Mouse (Mus musculus) urinary bladder, postnatal 4 days (tissue): ENCODE measurements around the gene Foxr1.
"Not testable (repeated sequence)": the region's sequence is repeated elsewhere in the genome, so short reads cannot be mapped to it uniquely, and the experiment has no call there.

Experiments
- DNase-seq, 2 experiments: peaks; one replicate each; pipeline ENCODE4 v3.0.0; 2021 to 2022; ENCODE audit warnings: low spot score in 2 of 2

Foxr1 gene

DNA sequence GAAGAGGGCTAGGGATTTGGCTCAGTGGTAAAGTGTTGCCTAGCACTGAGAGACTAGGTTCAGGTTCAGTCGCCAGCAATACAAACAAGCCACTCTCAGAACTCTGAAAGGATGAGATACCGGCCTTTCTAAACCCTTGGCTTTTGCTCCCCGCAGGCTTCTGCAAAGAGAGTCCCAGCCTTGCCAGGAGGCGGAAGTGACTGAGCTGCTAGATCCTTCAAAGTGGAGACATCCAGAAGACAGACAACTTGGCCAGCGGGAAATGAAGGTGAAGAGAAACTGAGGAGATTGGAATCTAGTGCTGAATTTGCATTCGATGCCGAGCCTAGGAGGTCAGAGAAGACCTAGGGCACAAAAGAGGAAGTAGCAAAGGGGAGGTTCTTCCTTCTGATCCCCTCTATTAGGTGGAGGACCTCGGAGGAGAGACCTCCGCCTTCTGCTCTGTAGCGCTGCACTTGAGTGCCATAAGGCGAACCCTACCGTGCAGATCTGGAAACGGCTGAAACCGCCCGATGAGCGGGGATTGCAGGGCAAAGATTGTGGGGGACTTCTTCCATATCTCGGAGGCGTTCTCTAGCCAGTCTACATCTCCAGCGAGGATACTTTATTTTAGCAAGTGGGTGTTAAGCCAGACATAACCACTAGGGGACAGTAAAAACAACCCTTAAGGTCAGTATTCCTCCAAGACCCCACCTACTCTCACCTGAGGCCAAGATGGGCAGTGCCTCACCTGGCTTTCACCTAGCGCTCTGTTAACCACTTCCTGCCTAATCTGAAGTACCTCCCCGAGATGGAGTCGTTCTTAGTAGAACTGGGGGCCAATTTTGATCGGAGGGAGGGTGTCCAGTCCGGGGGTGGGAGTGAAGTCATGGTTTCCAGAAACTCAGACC is 36.6 kb upstream of the Foxr1 start:
- DNase-seq, result no peak

DNA sequence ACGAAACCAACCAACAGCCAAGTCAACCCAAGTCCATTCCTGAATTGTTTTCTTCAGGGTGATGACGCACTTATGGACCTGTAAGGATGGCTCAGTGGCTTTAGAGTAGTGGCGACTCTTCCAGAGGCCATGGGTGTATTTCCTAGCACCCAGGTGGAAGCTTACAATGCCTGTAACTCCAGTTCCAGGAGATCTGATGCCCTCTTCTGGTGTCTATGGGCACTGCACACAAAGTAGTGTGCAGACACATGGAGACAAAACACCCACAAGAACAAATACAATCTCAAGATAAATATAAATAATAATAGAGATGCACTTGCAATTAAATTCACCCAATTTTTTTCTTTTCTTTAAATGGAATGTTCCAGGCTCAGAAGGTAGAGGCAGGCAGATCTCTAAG is 35.0 kb upstream of the Foxr1 start:
- no peak for DNase-seq

DNA sequence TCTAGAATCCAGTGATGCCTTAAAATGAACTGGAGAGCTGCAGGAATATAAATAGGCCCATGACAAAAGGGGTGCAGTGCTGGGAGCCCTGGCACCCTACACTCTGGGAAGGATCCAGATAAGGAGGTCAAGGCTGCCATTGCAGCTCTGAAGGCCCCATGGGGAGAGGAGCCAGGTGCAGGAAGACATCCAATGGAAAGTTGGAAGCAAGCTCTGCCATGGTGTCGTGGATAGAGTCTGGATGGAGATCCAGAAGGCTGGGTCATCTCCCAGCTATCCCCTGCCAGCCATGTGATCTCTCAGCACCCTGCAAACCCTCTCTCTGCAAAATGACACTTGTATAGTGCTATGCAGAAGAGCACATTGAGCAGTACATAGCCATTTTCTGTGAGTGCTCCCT is 33.4 kb upstream of the Foxr1 start:
- DNase-seq, result no peak

DNA sequence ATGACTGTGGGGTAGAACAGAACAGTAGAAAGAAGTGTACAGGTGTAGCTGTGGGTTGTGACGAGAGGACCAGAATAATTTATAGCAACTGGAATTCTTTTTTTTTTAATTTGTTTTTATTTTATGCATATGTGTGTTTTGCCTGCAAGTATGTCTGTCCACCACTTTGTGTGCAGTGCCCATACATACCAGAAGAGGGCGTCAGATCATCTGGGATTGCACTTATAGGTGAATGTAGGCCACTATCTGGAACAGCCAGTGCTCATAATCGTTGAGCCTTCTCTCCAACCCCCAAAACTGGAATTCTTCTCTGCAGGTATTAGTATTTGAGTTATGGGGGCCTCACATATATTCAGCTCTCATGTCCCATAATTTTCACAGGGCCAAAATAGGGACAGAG is 32.2 kb upstream of the Foxr1 start:
- DNase-seq, result no peak

DNA sequence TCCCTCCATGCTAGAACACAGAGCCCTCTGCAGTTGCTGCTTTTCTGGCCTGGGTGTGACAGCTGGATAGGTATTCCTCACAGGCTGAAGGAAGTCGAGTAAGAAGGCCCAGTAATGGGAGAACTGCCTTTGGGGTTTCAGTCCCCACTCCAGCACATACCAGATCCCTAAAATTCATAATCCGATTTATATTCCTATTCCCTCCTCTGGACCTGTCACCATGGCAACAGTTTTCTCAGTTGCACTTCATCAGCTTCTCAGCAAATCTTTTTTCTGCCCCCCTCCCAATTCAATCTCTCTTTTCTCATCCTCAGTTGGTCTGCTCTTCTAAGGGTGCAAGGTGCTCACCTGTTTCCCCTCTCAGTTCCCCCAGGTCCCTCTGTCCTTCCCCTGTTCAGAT is 27.9 kb upstream of the Foxr1 start:
- DNase-seq, result no peak

DNA sequence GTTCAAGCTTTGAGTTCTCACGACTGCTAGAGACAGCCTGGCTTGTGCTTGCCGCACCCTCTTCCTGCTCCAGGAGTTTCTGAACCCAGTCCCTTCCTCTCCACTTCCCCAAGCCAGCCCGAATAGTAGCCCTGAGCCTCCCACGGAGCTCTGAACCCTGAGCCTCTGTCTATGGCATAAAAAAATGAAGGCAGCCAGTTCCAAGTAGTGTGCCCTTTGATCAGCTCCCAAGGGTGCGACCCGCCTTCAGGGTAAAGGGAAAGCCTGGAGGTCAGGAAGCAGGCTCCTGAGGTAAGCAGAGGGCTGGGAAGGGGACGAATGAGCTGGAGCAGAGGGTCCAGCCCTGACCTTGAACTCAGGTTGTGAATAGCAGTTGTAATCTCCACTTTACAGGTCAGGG is 27.3 kb upstream of the Foxr1 start:
- DNase-seq, result no peak

DNA sequence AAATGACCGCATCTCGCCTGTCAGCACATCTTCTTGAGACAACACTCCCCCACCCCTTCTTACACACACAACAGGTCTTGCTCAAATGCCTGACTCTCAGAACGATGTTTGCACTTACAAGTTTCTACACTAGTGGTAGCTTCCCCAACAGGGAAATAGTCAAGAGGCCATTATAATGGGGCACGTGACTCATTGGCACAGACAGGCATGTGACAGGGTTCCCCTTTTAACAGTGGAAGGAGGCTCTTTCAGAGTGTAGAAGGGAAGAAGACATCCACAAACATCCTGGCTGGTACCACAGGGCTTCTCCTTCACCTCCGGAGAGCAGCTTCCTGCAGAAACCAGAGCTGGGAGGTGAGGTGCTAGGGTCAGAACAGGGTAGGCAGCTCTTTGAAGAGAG is 21.0 kb upstream of the Foxr1 start:
- DNase-seq, result no peak

DNA sequence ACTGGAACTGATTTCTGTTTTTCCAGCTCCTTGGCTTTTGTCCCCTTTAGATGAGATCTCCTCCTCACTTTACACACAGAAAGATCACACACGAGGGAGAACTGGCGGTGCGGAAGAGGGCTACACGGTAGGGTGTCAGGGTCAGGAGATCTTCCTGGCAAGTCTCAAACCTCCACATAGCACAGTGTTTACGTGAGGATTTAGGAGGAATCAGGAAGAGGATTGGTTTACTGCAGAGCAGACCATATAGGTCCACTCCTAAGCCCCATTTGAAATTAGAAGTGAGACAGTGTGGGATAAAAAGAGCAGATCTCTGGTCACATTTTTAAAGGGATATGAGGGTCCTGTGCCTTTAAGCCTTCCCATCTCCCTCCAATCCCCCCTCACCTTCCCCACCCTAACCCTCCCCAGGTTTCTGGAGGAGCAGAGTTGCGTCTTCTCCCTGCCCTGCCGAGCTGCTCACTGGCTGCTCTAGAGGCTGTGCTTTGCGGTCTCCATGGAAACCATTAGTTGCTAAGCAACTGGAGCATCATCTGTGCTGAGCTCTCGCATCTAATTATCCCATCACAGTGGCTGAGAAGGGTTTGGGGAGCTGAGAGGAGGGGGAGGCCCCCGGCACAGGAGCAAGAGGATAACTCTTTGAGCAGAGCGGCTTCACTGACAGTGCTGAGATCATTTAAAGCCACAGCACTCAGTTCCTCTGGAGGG is 16.3 kb upstream of the Foxr1 start:
- DNase-seq, result no peak

DNA sequence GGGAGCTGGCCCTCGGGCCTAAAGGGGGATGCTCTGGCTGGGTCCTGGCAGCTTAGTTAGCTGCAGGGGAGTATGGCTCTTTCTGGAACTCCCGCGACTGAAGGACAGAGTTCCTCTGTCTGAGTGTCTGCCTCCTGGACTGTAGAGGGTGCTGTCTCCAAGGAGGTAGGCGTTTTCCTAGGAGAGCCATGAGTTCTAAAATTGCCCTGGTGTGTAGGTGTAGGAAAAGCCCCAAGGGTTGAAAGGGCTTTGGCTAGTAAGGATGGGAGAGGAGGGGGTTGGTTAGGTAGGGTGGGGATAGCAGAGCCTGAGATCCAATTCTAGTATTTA is 13.9 kb upstream of the Foxr1 start, which contains the start of gene Upk2:
Gene Upk2, minus strand, starts transcription at position 86 of the 330 bp plus-strand sequence.
- no peak for DNase-seq

DNA sequence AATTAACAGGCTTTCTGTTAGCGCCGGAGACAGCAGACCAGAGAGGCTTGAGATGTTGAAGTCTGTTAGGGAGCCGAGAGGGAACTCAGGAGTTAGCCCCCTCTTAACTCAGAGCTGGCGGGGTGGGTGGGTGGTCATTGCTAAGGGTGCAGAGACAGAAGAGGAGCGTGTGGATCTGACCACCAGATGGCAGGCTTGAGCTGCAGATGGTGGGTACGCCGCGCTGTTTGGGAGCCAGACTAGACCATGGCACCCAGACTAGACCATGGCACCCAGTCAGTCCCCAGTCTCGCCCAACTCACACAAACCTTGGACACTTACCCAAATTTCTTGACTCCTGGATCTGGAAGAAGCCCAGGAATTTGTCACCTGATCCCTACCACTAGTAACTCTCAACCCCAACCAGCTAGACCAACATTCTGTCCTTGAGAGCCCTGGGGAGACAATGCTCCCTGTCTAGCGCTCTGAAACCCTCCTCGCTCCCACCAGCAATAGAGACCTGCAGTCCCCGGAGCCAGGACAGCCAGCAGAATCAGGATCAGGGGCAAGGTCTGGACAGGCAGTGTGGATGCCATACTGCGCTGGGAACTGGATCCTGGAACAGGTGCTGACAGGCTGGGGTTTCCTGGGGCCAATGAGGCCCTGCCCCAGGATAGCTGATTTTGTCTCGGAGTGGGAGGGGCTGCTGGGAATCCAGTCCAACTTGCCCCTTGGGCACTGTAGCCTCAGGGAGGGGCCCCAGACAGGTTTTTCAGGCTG is 13.4 kb upstream of the Foxr1 start:
- peak; percentile 76 to 85 for DNase-seq

DNA sequence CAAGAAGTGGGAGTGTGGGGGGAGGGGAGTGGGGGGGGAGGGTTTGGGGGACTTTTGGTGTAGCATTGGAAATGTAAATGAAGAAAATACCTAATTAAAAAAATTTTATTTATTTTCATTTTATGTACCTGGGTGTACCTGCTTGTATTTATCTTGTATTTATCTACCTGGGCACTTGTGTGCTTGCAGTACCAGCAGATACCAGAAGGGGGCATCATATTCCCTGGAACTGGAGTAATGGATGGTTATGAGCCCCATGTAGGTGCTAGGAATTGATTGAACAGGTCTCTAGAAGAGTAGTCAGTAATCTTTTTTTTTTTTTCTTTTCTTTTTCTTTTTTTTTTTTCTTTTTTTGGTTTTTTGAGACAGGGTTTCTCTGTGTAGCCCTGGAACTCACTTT is 9.5 kb upstream of the Foxr1 start:
- DNase-seq, result no peak

DNA sequence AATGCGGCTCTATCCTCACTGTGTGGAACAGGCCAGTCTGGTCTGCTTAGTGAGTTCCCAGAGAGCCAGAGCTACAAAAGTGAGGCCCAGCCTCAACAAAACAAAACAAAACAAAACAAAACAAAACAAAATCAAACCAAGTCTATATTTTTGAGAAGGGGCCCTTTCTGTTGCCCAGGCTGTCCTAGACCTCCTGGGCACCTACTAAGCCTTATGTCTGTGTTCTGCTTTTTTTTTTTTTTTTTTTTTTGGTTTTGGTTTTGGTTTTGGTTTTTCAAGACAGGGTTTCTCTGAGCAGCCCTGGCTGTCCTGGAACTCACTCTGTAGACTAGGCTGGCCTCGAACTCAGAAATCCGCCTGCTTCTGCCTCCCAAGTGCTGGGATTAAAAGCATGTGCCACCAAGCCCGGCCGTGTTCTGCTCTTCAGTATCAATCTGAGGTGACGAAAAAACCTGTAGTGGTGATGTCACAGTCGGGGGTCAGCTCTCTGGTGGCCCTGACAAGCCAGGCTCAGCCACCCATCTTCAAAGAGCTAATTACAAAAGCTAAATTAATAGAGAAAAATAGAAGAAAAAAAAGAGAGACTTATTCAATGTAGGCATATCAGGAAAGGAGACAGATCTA is 3.6 kb upstream of the Foxr1 start:
- not testable (repeated sequence) for DNase-seq

DNA sequence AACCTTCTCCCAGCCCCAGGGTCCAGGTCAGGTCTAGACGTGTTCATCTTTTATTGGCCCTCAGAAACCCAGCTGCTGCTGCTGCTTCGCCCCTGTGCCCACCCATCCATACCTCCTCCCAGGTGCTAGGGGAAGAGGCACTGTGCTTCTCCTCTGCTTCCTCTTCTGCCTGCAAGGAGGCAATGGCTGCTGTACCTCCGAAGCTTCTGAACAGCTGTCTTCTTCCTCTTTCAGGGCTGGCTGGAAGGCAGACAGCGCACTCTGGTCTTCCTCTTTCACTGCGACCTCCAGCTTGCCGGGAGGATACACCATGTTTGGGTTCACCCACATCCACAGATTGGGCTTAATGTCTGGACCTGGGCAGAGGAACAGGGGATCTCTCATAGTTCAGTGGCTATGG is 5.2 kb downstream of the Foxr1 start:
- DNase-seq, result no peak

DNA sequence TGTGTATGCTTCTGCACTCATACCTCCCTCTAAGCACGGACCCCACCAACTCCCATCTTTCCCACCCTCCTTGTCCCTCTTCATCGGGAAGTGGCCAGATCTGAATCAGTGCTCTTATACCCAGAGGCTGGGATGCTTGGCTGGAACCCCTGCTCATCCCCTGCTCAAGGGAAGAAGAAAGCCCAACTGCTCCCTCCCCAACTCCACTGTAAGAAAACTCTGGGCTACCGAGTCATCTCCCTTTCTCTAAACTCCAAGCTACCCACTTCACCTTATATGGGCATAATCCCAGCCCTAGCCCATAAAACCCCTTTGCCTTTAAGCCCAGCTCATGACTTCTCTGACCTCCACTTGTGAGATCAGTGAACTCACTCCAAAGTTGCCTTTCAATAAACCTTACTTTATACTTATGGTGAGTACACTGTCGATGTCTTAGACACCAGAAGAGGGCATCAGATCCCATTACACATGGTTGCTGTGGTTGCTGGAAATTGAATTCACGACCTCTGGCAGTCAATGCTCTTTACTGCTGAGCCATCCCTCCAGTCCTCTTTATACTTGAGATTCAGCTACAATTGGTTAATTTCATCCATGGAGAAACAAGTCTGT is 8.3 kb downstream of the Foxr1 start:
- DNase-seq, result no peak

DNA sequence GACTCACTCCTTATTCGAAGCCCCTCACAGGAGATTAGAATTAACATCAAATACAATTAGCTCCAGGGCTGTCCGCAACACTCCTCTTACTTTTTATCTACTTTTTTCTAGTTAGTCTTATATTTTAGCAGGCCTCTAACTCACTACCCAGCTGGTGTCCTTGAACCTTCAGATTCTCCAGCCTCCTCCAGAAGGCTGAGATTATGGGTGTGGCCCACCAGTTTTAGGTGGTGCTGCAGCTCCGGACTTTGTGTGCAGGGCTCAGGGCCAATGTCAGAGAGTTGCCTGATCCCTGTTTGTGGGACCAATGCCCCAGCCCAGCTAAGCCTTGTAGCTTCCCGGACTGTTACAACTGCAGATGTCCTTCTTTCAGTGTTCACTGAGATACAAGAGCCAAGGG is 17.4 kb downstream of the Foxr1 start:
- DNase-seq, result no peak

DNA sequence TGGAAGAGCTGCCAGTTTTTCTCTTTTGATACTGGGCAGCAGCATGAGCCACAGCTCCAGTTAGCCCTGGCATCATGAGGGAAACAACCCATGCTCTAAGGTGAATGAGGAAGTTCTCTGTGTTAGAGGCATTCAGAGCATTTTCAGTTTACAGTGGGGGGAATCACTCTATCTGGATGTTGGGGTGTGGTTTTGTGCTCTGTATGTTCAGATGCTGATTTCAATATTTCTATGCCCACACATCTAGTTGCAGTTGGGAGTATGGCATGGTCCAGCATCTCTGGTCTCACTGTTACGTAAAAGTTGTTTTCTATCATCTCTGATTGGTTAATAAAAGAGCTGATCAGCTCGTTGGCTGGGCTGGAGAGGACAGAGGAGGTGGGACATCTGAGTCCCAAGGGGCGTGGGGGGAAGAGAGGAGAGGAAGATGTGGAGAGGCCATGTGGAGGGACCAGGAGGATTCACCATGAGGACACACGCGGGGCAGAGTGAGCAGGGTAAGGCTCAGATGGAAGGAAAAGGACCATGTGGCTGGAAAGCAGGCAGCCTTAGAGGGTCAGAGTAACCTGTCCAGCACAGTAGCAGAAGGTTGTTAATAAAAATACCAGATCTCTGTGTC is 20.5 kb downstream of the Foxr1 start:
- no peak for DNase-seq

DNA sequence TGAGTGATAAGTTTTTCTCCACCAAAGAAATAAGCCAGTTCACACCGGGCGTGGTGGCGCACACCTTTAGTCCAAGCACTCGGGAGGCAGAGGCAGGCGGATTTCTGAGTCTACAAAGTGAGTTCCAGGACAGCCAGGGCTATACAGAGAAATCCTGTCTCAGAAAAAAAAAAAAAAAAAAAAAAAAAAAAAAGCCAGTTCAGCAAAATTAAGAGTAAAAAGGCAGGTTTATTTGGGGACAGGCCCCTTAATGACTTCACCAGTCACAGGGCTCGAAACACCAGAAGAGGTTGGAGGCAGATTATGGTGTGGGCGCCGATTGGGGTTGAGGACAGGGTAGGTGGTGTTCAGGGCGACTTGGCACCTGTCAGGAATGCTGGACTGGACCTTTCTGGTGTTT is 21.2 kb downstream of the Foxr1 start:
- DNase-seq, result not testable (repeated sequence)

DNA sequence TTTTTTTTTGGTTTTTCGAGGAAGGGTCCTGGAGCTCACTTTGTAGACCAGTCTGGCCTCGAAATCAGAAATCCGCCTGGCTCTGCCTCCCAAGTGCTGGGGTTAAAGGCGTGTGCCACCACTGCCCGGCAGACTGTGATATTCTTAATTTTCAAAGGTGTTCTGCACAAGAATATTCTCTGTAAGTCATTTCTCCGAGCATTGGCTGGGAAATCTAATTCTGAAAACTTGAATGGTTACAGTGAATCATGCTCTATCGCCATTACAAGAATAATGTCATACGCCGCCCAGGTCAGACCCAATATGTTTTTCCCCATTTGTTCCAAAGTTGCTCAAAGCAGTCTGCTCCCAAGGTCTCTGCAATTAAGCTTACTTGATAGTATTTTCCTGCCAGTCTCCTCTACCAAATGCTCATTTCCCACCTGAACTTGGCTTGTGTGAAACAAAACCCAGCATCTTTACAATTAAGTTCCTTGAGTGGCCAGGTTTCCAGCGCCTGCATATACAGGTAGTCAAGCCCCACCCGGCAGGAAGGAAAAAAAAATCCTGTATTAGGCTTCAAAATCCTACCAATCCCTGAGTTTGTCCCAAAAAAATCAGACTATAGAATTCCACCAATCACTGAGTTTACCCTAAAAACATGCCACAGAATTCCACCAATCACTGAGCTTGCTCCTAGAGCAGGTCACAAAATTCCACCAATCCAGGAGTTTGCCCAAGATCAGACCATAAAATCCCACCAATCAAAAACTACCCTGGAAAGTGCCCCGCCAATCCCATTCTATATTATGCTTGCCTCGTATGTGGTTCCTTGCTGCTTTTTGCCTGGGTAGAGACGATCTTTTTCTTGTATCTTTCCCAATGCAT is 22.2 kb downstream of the Foxr1 start, which contains the start of gene Ccdc84:
Gene Ccdc84, minus strand, starts transcription at position 51 of the 867 bp plus-strand sequence.
- DNase-seq, result no peak

DNA sequence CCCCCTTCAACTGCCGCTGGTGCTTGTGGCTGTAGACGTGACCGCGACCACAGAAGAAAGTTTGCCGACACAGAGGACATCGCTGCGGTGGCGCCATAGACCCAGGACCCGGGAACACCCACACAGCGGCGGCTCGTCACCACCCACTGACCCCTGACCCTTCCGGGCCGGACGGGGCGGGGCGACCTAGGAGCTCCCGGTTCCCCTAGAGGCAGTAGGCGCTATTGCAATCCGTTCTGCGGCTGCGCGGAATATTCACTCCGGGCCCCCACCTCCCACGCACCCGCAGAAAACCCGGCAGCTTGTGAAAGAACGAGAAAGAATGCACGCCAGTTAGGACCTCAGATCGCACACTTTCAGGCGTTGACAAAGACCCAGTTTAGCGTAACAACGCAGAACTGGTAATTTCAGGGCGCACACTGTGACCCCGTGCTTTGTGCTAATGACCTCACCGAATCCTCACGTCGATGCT is 23.0 kb downstream of the Foxr1 start:
- DNase-seq, result peak; percentile 92 to 97
